ENCODE assay signal across 13 mouse cellular contexts in genomic region chr8:128371026-128371425, GRCm38 (mm10).
"Had no signal": no experiment of that assay in that cellular context is flagged by ENCODE, and none has a peak within 500 bp of the region (broad histone marks: within the 10 kb centered on the region; RNA-seq: fewer than 3 reads in every experiment).

No protein-coding gene starts in this region.

- H3K4me1 ChIP-seq: liver, embryonic 12.5 days had no signal

- H3K27me3 ChIP-seq: liver, embryonic 12.5 days; neural tube, embryonic 13.5 days had no signal

- H3K36me3 ChIP-seq: liver, embryonic 12.5 days; midbrain, embryonic 10.5 days had no signal

- H3K4me3 ChIP-seq: limb, embryonic 15.5 days; liver, embryonic 12.5 days; midbrain, embryonic 10.5 days; neural tube, embryonic 13.5 days had no signal

- DNase-seq: kidney, postnatal 14 days; lung, embryonic 14.5 days; lung, postnatal 10 days; lung, postnatal 4 days; right cerebral cortex, postnatal 4 days; spleen, adult 18-20 months; thymus, adult 18-20 months; thymus, postnatal 14 days had no signal

- H3K9me3 ChIP-seq: limb, embryonic 15.5 days; liver, embryonic 12.5 days; midbrain, embryonic 10.5 days; neural tube, embryonic 13.5 days had no signal

- H3K4me2 ChIP-seq: limb, embryonic 15.5 days; liver, embryonic 12.5 days; lung, embryonic 14.5 days; neural tube, embryonic 13.5 days had no signal

- H3K9ac ChIP-seq: limb, embryonic 15.5 days; liver, embryonic 12.5 days; lung, embryonic 14.5 days; neural tube, embryonic 13.5 days had no signal

- ATAC-seq: liver, embryonic 12.5 days; midbrain, embryonic 16.5 days had no signal

- H3K27ac ChIP-seq: limb, embryonic 15.5 days; liver, embryonic 12.5 days; midbrain, embryonic 10.5 days; neural tube, embryonic 13.5 days had no signal
